Mouse (Mus musculus): Measurements from ENCODE around the gene Tnp1.
A peak's percentile ranks its signal among the peaks of the same experiment; 100 is the strongest.

The Tnp1 gene

GRCm38 (mm10) chr1:73015731-73016130, at the start of gene Tnp1:
TSS of gene Tnp1 (minus strand) at chr1:73015909.
- DNase-seq (ENCODE audit: low read depth, low spot score): no peak

GRCm38 (mm10) chr1:73064336-73064735, 48.6 kb upstream of the Tnp1 start:
- DNase-seq (ENCODE audit: low read depth, low spot score): peak; percentile 56

GRCm38 (mm10) chr1:73061491-73062233, 46.0 kb upstream of the Tnp1 start:
- no peak for DNase-seq (ENCODE audit: low read depth, low spot score)

- no peak for DNase-seq (ENCODE audit: low read depth, low spot score)
Measured at GRCm38 (mm10) chr1:73060271-73060670, 44.6 kb upstream of the Tnp1 start.

- no peak for DNase-seq (ENCODE audit: low read depth, low spot score)
Measured at GRCm38 (mm10) chr1:73056266-73057001, 40.7 kb upstream of the Tnp1 start.

GRCm38 (mm10) chr1:73055820-73056219, 40.1 kb upstream of the Tnp1 start:
- DNase-seq (ENCODE audit: low read depth, low spot score): no peak

GRCm38 (mm10) chr1:73055206-73055605, 39.5 kb upstream of the Tnp1 start:
- DNase-seq (ENCODE audit: low read depth, low spot score): no peak

- DNase-seq (ENCODE audit: low read depth, low spot score): no peak
Measured at GRCm38 (mm10) chr1:73053545-73054326, 38.0 kb upstream of the Tnp1 start.

- DNase-seq (ENCODE audit: low read depth, low spot score): no peak
Measured at GRCm38 (mm10) chr1:73046896-73047672, 31.4 kb upstream of the Tnp1 start.

- DNase-seq (ENCODE audit: low read depth, low spot score): peak; percentile 16
Measured at GRCm38 (mm10) chr1:73045948-73046685, 30.4 kb upstream of the Tnp1 start.

- no peak for DNase-seq (ENCODE audit: low read depth, low spot score)
Measured at GRCm38 (mm10) chr1:73043671-73044070, 28.0 kb upstream of the Tnp1 start.

GRCm38 (mm10) chr1:73040691-73041425, 25.1 kb upstream of the Tnp1 start:
- no peak for DNase-seq (ENCODE audit: low read depth, low spot score)

GRCm38 (mm10) chr1:73038532-73038931, 22.8 kb upstream of the Tnp1 start:
- no peak for DNase-seq (ENCODE audit: low read depth, low spot score)

- DNase-seq (ENCODE audit: low read depth, low spot score): no peak
Measured at GRCm38 (mm10) chr1:73036536-73036935, 20.8 kb upstream of the Tnp1 start.

GRCm38 (mm10) chr1:73035726-73036125, 20.0 kb upstream of the Tnp1 start:
- no peak for DNase-seq (ENCODE audit: low read depth, low spot score)

GRCm38 (mm10) chr1:73032491-73032890, 16.8 kb upstream of the Tnp1 start:
- no peak for DNase-seq (ENCODE audit: low read depth, low spot score)

GRCm38 (mm10) chr1:73028741-73029140, 13.0 kb upstream of the Tnp1 start:
- DNase-seq (ENCODE audit: low read depth, low spot score): no peak

GRCm38 (mm10) chr1:73027381-73027780, 11.7 kb upstream of the Tnp1 start:
- no peak for DNase-seq (ENCODE audit: low read depth, low spot score)

GRCm38 (mm10) chr1:73026786-73027299, 11.1 kb upstream of the Tnp1 start:
- DNase-seq (ENCODE audit: low read depth, low spot score): no peak

- no peak for DNase-seq (ENCODE audit: low read depth, low spot score)
Measured at GRCm38 (mm10) chr1:73026157-73026556, 10.4 kb upstream of the Tnp1 start.

All from telencephalon, adult 2 months (tissue).